24 mouse cellular contexts compared by ENCODE assay signal in the genomic region with DNA sequence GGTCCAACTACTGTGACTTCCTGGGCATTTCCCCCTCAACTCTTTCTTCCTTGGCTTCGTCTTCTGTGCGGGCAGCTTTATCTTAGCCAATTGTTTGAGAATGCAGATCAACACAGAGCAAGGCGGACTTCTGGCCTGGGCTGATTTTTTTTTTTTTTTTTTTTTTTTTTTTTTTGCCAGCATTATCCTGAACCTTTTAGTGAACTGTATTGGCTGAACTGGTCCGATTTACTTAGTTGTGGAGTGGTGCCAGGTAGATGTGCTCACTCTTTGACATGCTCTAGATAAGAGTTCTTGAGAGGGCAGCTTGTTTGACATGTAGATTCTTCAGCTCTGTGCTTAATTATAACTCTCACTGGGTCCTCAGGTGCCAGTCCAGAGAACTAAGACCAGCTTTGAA. TPM values are rescaled to one million over a fixed set of nuclear protein-coding genes. Genes with fewer than 3 reads are reported as not detected.
DNase-seq lines count a peak whose midpoint lies in the region; ATAC-seq and TF ChIP-seq lines count a peak whose summit lies in the region.
"Had no signal": no experiment of that assay in that cellular context is flagged by ENCODE, and none has a peak within 500 bp of the region (broad histone marks: within the 10 kb centered on the region; RNA-seq: fewer than 3 reads in every experiment).

No protein-coding gene starts in this region.

- H3K4me2 ChIP-seq in heart, embryonic 16.5 days (ENCODE audit: low read depth, low read length) = no peak overlapping the region
- no peak overlapping the region for H3K4me2 ChIP-seq in lung, embryonic 14.5 days
- H3K4me2 ChIP-seq: embryonic facial prominence, embryonic 13.5 days; forebrain, embryonic 12.5 days; heart, embryonic 11.5 days; heart, embryonic 15.5 days; hindbrain, embryonic 12.5 days had no signal

- TF ChIP-seq POLR2A in lung, adult 2 months (IDR thresholded peaks at IDR 0.05; ENCODE audit: borderline replicate concordance, extremely low read depth, low read depth, low read length) = no peak

- no peak overlapping the region for H3K4me3 ChIP-seq in heart, embryonic 16.5 days (ENCODE audit: low read length)
- H3K4me3 ChIP-seq in lung, embryonic 14.5 days (ENCODE audit: low read depth, low read length) = no peak overlapping the region
- no peak overlapping the region for H3K4me3 ChIP-seq in lung, adult 2 months (replicated peaks; ENCODE audit: extremely low read depth, low read depth, low read length)
- H3K4me3 ChIP-seq in ES-E14 (ENCODE audit: insufficient read depth in 1 of 2, low read depth in 1 of 2, low read length in 2 of 2, poor library complexity in 1 of 2, severe bottlenecking in 1 of 2) = no peak overlapping the region
- no peak overlapping the region for H3K4me3 ChIP-seq in midbrain, embryonic 10.5 days
- H3K4me3 ChIP-seq: embryonic facial prominence, embryonic 13.5 days; forebrain, embryonic 12.5 days; heart, embryonic 15.5 days; hindbrain, embryonic 12.5 days had no signal

- TF ChIP-seq CTCF in lung, embryonic 14.5 days (IDR thresholded peaks at IDR 0.05; ENCODE audit: low read depth) = no peak
- TF ChIP-seq CTCF in lung, adult 2 months (IDR thresholded peaks at IDR 0.05; ENCODE audit: insufficient read depth, low read length) = no peak

- no peak overlapping the region for H3K27ac ChIP-seq in heart, embryonic 16.5 days (ENCODE audit: low read length)
- H3K27ac ChIP-seq in lung, embryonic 14.5 days (ENCODE audit: low read depth) = no peak overlapping the region
- H3K27ac ChIP-seq in ES-E14 (ENCODE audit: insufficient read depth, low read depth, low read length, poor library complexity, severe bottlenecking) = no peak overlapping the region
- H3K27ac ChIP-seq in midbrain, embryonic 10.5 days (replicated peaks) = no peak overlapping the region
- H3K27ac ChIP-seq: embryonic facial prominence, embryonic 13.5 days; forebrain, embryonic 12.5 days; heart, embryonic 15.5 days; hindbrain, embryonic 12.5 days had no signal

- H3K27me3 ChIP-seq in heart, embryonic 16.5 days (ENCODE audit: control insufficient read depth, insufficient read depth, low read length) = no peaks in the 10 kb centered on the region
- no peaks in the 10 kb centered on the region for H3K27me3 ChIP-seq in lung, embryonic 14.5 days (ENCODE audit: insufficient read depth, low read length)
- no peaks in the 10 kb centered on the region for H3K27me3 ChIP-seq in midbrain, embryonic 10.5 days (ENCODE audit: low read depth, poor library complexity, severe bottlenecking)
- H3K27me3 ChIP-seq: embryonic facial prominence, embryonic 13.5 days; forebrain, embryonic 12.5 days; heart, embryonic 15.5 days; hindbrain, embryonic 12.5 days had no signal

- no peak for DNase-seq in heart, postnatal 4 days
- DNase-seq in lung, embryonic 14.5 days = peak; percentile 37
- no peak for DNase-seq in lung, adult 2 months
- DNase-seq in ES-E14 (ENCODE audit: low read depth, low spot score) = no peak
- no peak for DNase-seq in embryo, embryonic 10 days (ENCODE audit: low spot score)
- no peak for DNase-seq in midbrain, embryonic 10.5 days (ENCODE audit: low spot score)
- DNase-seq: adrenal gland, adult 2 months; adrenal gland, postnatal 36 days; B cell, adult 2 months; cerebellum, adult 2 months; cerebellum, postnatal 14 days; gastrocnemius, postnatal 10 days; heart, adult 18-20 months; heart, postnatal 36 days had no signal

- in situ Hi-C loops in ES-E14 (cut with MboI; ENCODE audit: low sequenced_read_pairs in 2 of 2, unreplicated experiment in 2 of 2) = no loop called here

- no peaks in the 10 kb centered on the region for H3K36me3 ChIP-seq in heart, embryonic 16.5 days (ENCODE audit: control insufficient read depth, insufficient read depth)
- no peaks in the 10 kb centered on the region for H3K36me3 ChIP-seq in lung, embryonic 14.5 days (ENCODE audit: insufficient read depth)
- no peaks in the 10 kb centered on the region for H3K36me3 ChIP-seq in ES-E14 (ENCODE audit: control insufficient read depth, insufficient read depth, low read length, poor library complexity, severe bottlenecking)
- no peaks in the 10 kb centered on the region for H3K36me3 ChIP-seq in midbrain, embryonic 10.5 days
- H3K36me3 ChIP-seq: embryonic facial prominence, embryonic 13.5 days; forebrain, embryonic 12.5 days; heart, embryonic 15.5 days; hindbrain, embryonic 12.5 days had no signal

- no peak overlapping the region for H3K9ac ChIP-seq in heart, embryonic 16.5 days (ENCODE audit: low read length)
- no peak overlapping the region for H3K9ac ChIP-seq in lung, embryonic 14.5 days
- H3K9ac ChIP-seq in ES-E14 (ENCODE audit: insufficient read depth, low read depth, low read length, poor library complexity, severe bottlenecking) = no peak overlapping the region
- H3K9ac ChIP-seq: embryonic facial prominence, embryonic 13.5 days; forebrain, embryonic 12.5 days; heart, embryonic 15.5 days; hindbrain, embryonic 12.5 days had no signal

- 0 out of 2 replicates have a peak, but pooled peaks cover 2% of the 10 kb centered on the region for H3K9me3 ChIP-seq in heart, embryonic 16.5 days (replicated peaks; ENCODE audit: control insufficient read depth, low read length)
- H3K9me3 ChIP-seq in lung, embryonic 14.5 days (ENCODE audit: low read depth, low read length) = no peaks in the 10 kb centered on the region
- H3K9me3 ChIP-seq in ES-E14 (ENCODE audit: control insufficient read depth, insufficient read depth, low read depth, low read length) = no peaks in the 10 kb centered on the region
- H3K9me3 ChIP-seq in midbrain, embryonic 10.5 days (replicated peaks) = no peaks in the 10 kb centered on the region
- H3K9me3 ChIP-seq: embryonic facial prominence, embryonic 13.5 days; forebrain, embryonic 12.5 days; heart, embryonic 15.5 days; hindbrain, embryonic 12.5 days had no signal

- peak; percentile 55 for ATAC-seq in heart, embryonic 16.5 days (replicated peaks; ENCODE audit: extremely low read depth, insufficient read depth, low FRiP score)
- ATAC-seq in lung, embryonic 14.5 days (ENCODE audit: insufficient read depth) = peak; percentile 42; the same call in 1 of the 2 replicates
- ATAC-seq in megakaryocyte-erythroid progenitor cell, adult 5-6 weeks (replicated peaks; ENCODE audit: low FRiP score, low TSS enrichment, poor library complexity, severe bottlenecking) = peak; percentile 22
- ATAC-seq: CD4-positive, CD25-positive, alpha-beta regulatory T cell, adult 4 months; forebrain, embryonic 16.5 days; hindbrain, embryonic 16.5 days had no signal

- H3K4me1 ChIP-seq in heart, embryonic 16.5 days (ENCODE audit: control insufficient read depth, insufficient read depth, low read length) = peaks cover 11% of the 10 kb centered on the region
- H3K4me1 ChIP-seq in lung, embryonic 14.5 days (ENCODE audit: insufficient read depth) = peaks cover 3% of the 10 kb centered on the region; the same call in 1 of the 2 replicates
- peaks cover 10% of the 10 kb centered on the region for H3K4me1 ChIP-seq in lung, adult 2 months (ENCODE audit: control insufficient read depth, insufficient read depth, low read length)
- H3K4me1 ChIP-seq in ES-E14 (ENCODE audit: control insufficient read depth in 2 of 2, insufficient read depth in 2 of 2, low read length in 2 of 2, poor library complexity in 1 of 2) = 0 out of 4 replicates have a peak, but pooled peaks cover 0 to 1% of the 10 kb centered on the region in 2 experiments
- peaks cover 10% of the 10 kb centered on the region for H3K4me1 ChIP-seq in midbrain, embryonic 10.5 days

- WGBS in heart, embryonic 16.5 days = 25% methylated on average over 4 of the region's 4 CpGs
- WGBS in lung, embryonic 14.5 days = 38% methylated on average over 4 of the region's 4 CpGs
- 23% methylated on average over 4 of the region's 4 CpGs for WGBS in lung, adult 2 months
- whole genome bisulfite sequencing in midbrain, embryonic 10.5 days = 85% methylated on average over 4 of the region's 4 CpGs

TF ChIP-seq in ES-E14, 5 proteins besides CTCF, POLR2A, EP300 and RAD21:
- TF ChIP-seq HCFC1 (IDR thresholded peaks at IDR 0.05; ENCODE audit: borderline replicate concordance, insufficient read depth, low read length) (no peak), ZNF384 (IDR thresholded peaks at IDR 0.05; ENCODE audit: low read depth, low read length) (0 out of 2 replicates have a peak, but pooled peaks have one; percentile 44)
TF ChIP-seq in ES-E14: peak in this region for 1.

RNA-seq across cellular contexts. Expression of a gene that starts 6.2 kb away (rescaled TPM):
- polyA plus RNA-seq in heart, embryonic 16.5 days (2015; fragmentation: Nextera tagmentation; extraction: Ambion mirVana) = 63.5 and 70.5 TPM in 2 replicates
- 10 to 100 TPM; 77.1 to 77.3 TPM for total RNA-seq in heart, postnatal 4 days (2021)
- polyA plus RNA-seq in lung, embryonic 14.5 days (2014; fragmentation: Nextera tagmentation; extraction: Ambion mirVana) = 82.6 and 89.5 TPM in 2 replicates
- 34.3 and 49.2 TPM in 2 replicates for polyA plus RNA-seq in lung, adult 2 months (2012; rRNA removed)
- 37.7 and 45.8 TPM in 2 replicates for total RNA-seq in ES-E14 (2012; rRNA removed)
- total RNA-seq in megakaryocyte-erythroid progenitor cell, adult 5-6 weeks (2014; fragmentation: Nextera tagmentation) = 30.9 and 40.5 TPM in 2 replicates
- total RNA-seq in megakaryocyte-erythroid progenitor cell, adult 5-6 weeks (2017) = 28.8 and 36.2 TPM in 2 replicates
- 93.9 and 102 TPM in 2 replicates for polyA plus RNA-seq in midbrain, embryonic 10.5 days (2016; fragmentation: Nextera tagmentation; extraction: Ambion mirVana)
